Mouse (Mus musculus): Measurements from ENCODE around the gene Ppox.

GRCm38 (mm10) chr1:171263666-171264461 lies 17.1 kb downstream of the Ppox start:
- no peak for TF ChIP-seq CTCF (IDR thresholded peaks at IDR 0.05; ENCODE audit: control insufficient read depth, insufficient read depth, insufficient replicate concordance, low read depth, low read length)
- no peak for TF ChIP-seq POLR2A (IDR thresholded peaks at IDR 0.05; ENCODE audit: control insufficient read depth, low read depth, low read length)
